Mouse (Mus musculus) ES-Bruce4 (cell line): ENCODE results near the gene Adsl. TPM values are rescaled to one million over a fixed set of nuclear protein-coding genes. Genes with fewer than 3 reads are reported as not detected.

Source experiments
- H3K27ac ChIP-seq: 2 replicates; pipeline ENCODE4 v1.5.1; 2012; ENCODE audit warnings: low read length, inconsistent platforms; ENCODE audit not compliant: insufficient read depth
- H3K27me3 ChIP-seq: 2 replicates; pipeline ENCODE4 v1.6.1; 2012; ENCODE audit warnings: mild to moderate bottlenecking, low read length, inconsistent platforms; ENCODE audit not compliant: control insufficient read depth, poor library complexity, insufficient read depth, severe bottlenecking
- H3K36me3 ChIP-seq: 2 replicates; pipeline ENCODE4 v1.6.1; 2012; ENCODE audit warnings: inconsistent platforms, mild to moderate bottlenecking, low read length, moderate library complexity; ENCODE audit not compliant: control insufficient read depth, poor library complexity, insufficient read depth, severe bottlenecking
- H3K4me1 ChIP-seq: one replicate; pipeline ENCODE4 v1.8.1; 2011; ENCODE audit warnings: low read length; ENCODE audit not compliant: control insufficient read depth, insufficient read depth
- H3K4me3 ChIP-seq: 2 replicates; pipeline ENCODE4 v1.5.1; 2011; ENCODE audit warnings: low read depth, mild to moderate bottlenecking, low read length
- H3K9ac ChIP-seq: 2 replicates; pipeline ENCODE4 v1.6.1; 2012; ENCODE audit warnings: low read depth, mild to moderate bottlenecking, inconsistent platforms; ENCODE audit not compliant: poor library complexity, severe bottlenecking
- H3K9me3 ChIP-seq: replicated peaks from 2 replicates; pipeline ENCODE4 v1.6.1; 2012; ENCODE audit warnings: mild to moderate bottlenecking, low read length, inconsistent platforms; ENCODE audit not compliant: control insufficient read depth, poor library complexity, insufficient read depth, severe bottlenecking
- CTCF ChIP-seq: IDR thresholded peaks from one replicate; pipeline ENCODE4 v1.8.1; 2011; ENCODE audit warnings: low read depth, low read length
- EP300 ChIP-seq: IDR thresholded peaks from 2 replicates; pipeline ENCODE4 v1.6.1; 2011; ENCODE audit warnings: low read depth, low read length; ENCODE audit not compliant: insufficient read depth
- POLR2A ChIP-seq: IDR thresholded peaks from one replicate; pipeline ENCODE4 v1.8.1; 2011; ENCODE audit warnings: low read length; ENCODE audit not compliant: insufficient read depth
- polyA plus RNA-seq: library from polyadenylated mRNA; stranded (reverse); fragments of >200 nt; gene quantifications from 2 replicates; pipeline ENCODE4 v1.2.4, GENCODE M21; 2011; ENCODE audit warnings: low read depth; ENCODE audit not compliant: missing spikeins, insufficient read depth, insufficient read length

Adsl gene
- polyA plus RNA-seq, 1 experiment = 77.6 TPM

GRCm38 (mm10) chr15:81006127-81006735 is 57.9 kb downstream of the Adsl start:
- Histone ChIP-seq H3K4me3 (no peak overlapping the region), H3K9me3 (no peaks in the 10 kb centered on the region), H3K9ac (no peak overlapping the region), H3K4me1 (no peaks in the 10 kb centered on the region), H3K27me3 (no peaks in the 10 kb centered on the region), H3K27ac (no peak overlapping the region), H3K36me3 (no peaks in the 10 kb centered on the region)
- TF ChIP-seq EP300 (no peak), POLR2A (no peak), CTCF (no peak)

- H3K4me1 ChIP-seq = no peaks in the 10 kb centered on the region
- H3K4me3 ChIP-seq = no peak overlapping the region
- H3K27me3 ChIP-seq = no peaks in the 10 kb centered on the region
- TF ChIP-seq CTCF (no peak), EP300 (no peak), POLR2A (no peak)
- H3K36me3 ChIP-seq = no peaks in the 10 kb centered on the region
- H3K9ac ChIP-seq = no peak overlapping the region
- H3K9me3 ChIP-seq = no peaks in the 10 kb centered on the region
- H3K27ac ChIP-seq = no peak overlapping the region
These were observed 59.0 kb downstream of the Adsl start for GRCm38 (mm10) chr15:81007339-81007738.

- no peak for TF ChIP-seq EP300
- TF ChIP-seq CTCF = no peak
- no peak for TF ChIP-seq POLR2A
- Histone ChIP-seq H3K27ac (no peak overlapping the region), H3K27me3 (no peaks in the 10 kb centered on the region), H3K9me3 (no peaks in the 10 kb centered on the region), H3K36me3 (no peaks in the 10 kb centered on the region), H3K4me3 (no peak overlapping the region), H3K9ac (no peak overlapping the region), H3K4me1 (no peaks in the 10 kb centered on the region)
These were observed 59.6 kb downstream of the Adsl start for GRCm38 (mm10) chr15:81007905-81008304.

- Histone ChIP-seq H3K9me3 (no peaks in the 10 kb centered on the region), H3K9ac (no peak overlapping the region), H3K27ac (no peak overlapping the region), H3K4me3 (no peak overlapping the region), H3K36me3 (no peaks in the 10 kb centered on the region), H3K27me3 (no peaks in the 10 kb centered on the region), H3K4me1 (no peaks in the 10 kb centered on the region)
- TF ChIP-seq EP300 (no peak), POLR2A (no peak), CTCF (peak; percentile 74)
These were observed 60.4 kb downstream of the Adsl start for GRCm38 (mm10) chr15:81008689-81009123.

GRCm38 (mm10) chr15:81010114-81010513 is 61.8 kb downstream of the Adsl start:
- Histone ChIP-seq H3K27me3 (no peaks in the 10 kb centered on the region), H3K9ac (no peak overlapping the region), H3K27ac (no peak overlapping the region), H3K36me3 (no peaks in the 10 kb centered on the region), H3K9me3 (no peaks in the 10 kb centered on the region), H3K4me3 (no peak overlapping the region), H3K4me1 (no peaks in the 10 kb centered on the region)
- TF ChIP-seq CTCF (no peak), EP300 (no peak), POLR2A (no peak)

- Histone ChIP-seq H3K4me3 (no peak overlapping the region), H3K36me3 (no peaks in the 10 kb centered on the region), H3K27me3 (no peaks in the 10 kb centered on the region), H3K27ac (no peak overlapping the region), H3K9me3 (no peaks in the 10 kb centered on the region), H3K4me1 (no peaks in the 10 kb centered on the region), H3K9ac (no peak overlapping the region)
- TF ChIP-seq CTCF (no peak), EP300 (no peak)
These were observed 63.2 kb downstream of the Adsl start for GRCm38 (mm10) chr15:81011523-81011922.
